Mouse (Mus musculus) ES-E14 (cell line): ENCODE results near the gene Sbf2.

Experiments used
- CHD2 ChIP-seq: IDR thresholded peaks from 2 replicates; pipeline ENCODE4 v1.6.1; 2014; ENCODE audit warnings: mild to moderate bottlenecking, low read depth, low read length, inconsistent platforms
- HCFC1 ChIP-seq: IDR thresholded peaks from 2 replicates; pipeline ENCODE4 v1.6.1; 2012; ENCODE audit warnings: low read length, inconsistent platforms, borderline replicate concordance; ENCODE audit not compliant: insufficient read depth
- MAFK ChIP-seq: IDR thresholded peaks from 2 replicates; pipeline ENCODE4 v1.6.1; 2014; ENCODE audit warnings: mild to moderate bottlenecking, low read depth, low read length, inconsistent platforms; ENCODE audit not compliant: insufficient read depth
- ZC3H11A ChIP-seq: IDR thresholded peaks from 2 replicates; pipeline ENCODE4 v1.6.1; 2012; ENCODE audit warnings: low read depth, mild to moderate bottlenecking, inconsistent platforms, low read length, borderline replicate concordance

DNA sequence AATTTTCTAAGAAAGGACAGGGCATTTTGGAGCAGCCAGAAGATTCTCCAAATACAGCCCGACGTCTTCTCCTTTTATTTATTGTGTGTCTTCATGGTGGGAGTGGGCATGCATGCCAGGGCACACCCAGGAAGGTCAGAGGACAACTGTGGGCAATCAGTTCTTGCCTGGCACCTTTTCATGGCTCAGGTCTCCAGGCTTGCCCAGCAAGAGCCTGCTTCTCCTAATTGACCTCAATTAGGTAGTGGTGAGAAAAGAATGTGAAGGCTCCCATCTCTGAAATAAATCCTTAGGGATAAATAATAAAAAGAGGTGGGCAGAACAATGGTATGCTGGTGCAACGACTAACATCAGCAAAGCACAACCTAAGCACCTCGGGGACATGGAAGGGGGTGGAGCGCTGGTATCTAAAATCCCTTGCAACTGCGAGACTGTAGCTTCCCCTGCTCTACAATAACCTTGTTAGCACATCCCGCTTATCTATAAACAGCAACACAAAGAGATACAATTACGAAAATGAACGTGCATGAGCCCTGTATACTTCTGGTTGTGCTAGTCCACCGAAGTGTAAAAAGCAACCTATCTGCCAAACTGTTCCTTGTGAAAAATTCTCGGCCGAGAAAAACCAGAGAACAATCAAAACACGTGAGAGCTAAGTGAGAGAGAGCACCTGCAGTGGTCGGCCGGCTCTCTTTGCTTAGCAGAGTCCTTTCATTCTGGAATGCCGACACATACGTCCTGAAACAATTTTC, 1.2 kb downstream of the Sbf2 start:
- TF ChIP-seq MAFK (no peak), HCFC1 (no peak), ZC3H11A (no peak), CHD2 (no peak)
